Comparison of ENCODE assay signal across 8 mouse cellular contexts in the genomic region with DNA sequence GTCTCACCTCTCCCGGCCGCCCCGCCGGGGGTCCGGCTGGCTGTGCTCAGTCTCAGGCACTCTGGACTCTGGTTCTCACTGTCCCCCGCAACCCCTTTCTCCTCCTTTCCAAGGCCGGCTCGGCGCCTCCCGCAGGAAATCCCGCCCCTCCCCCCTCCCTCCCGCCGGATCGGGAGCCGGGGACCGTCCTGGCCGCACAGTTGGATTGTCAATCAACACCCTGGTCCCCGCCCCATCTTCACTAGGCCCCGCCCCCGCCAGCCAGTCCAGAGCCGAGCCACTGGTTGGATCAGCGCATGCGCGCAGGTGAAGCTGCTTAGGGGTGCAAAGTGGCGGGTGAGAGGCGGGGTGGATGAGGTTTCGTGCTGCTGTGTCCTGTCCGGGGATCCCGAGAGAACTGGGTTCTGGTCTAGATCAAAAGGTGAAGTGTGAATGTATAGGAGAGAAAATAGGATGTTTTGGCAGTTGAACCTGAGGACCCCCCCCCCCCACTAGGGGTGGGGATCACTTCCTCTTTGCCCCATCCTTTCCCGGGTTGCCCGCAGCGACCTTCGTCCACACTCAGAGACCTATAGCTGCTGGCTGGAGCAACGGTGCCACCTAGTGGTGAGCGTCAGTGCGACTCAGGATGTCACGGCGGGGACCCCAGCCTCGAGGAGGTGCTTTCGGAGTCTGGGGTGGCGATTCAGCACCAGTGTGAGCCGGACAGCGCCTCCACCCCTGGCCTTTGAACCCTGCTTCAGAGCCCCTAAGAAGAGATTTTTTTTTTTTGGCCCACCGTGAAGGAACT. TPM values are rescaled to one million over a fixed set of nuclear protein-coding genes. Genes with fewer than 3 reads are reported as not detected.
DNase-seq lines count a peak whose midpoint lies in the region; ATAC-seq and TF ChIP-seq lines count a peak whose summit lies in the region.

A gene (minus strand): TSS at position 133 of the 790 bp plus-strand sequence.

- peak; percentile 90 for ATAC-seq in forebrain, embryonic 13.5 days
- peak; percentile 87 for ATAC-seq in liver, postnatal 0 days
- peak; percentile 89 for ATAC-seq in neural tube, embryonic 14.5 days (ENCODE audit: low read depth)

- H3K9ac ChIP-seq in forebrain, embryonic 13.5 days: peak within 1 kb of the TSS; percentile 89
- H3K9ac ChIP-seq in liver, postnatal 0 days (replicated peaks): peak within 1 kb of the TSS; percentile 82
- H3K9ac ChIP-seq in neural tube, embryonic 14.5 days (replicated peaks; ENCODE audit: low read depth, low read length): peak within 1 kb of the TSS; percentile 77

- H3K4me1 ChIP-seq in E14TG2a.4 (replicated peaks; ENCODE audit: low read depth, low read length): peaks cover 59% of the 10 kb centered on the region
- peaks cover 58% of the 10 kb centered on the region for H3K4me1 ChIP-seq in forebrain, embryonic 13.5 days
- H3K4me1 ChIP-seq in liver, postnatal 0 days (ENCODE audit: insufficient read depth): peaks cover 48% of the 10 kb centered on the region
- H3K4me1 ChIP-seq in neural tube, embryonic 14.5 days (ENCODE audit: control insufficient read depth, insufficient read depth, low read length): peaks cover 29% of the 10 kb centered on the region

- peak within 1 kb of the TSS; percentile 95 for H3K4me2 ChIP-seq in forebrain, embryonic 13.5 days
- H3K4me2 ChIP-seq in liver, postnatal 0 days (ENCODE audit: low read depth, low read length): peak within 1 kb of the TSS; percentile 96
- H3K4me2 ChIP-seq in neural tube, embryonic 14.5 days (ENCODE audit: low read depth, low read length): peak within 1 kb of the TSS; percentile 97

- DNase-seq in c-Kit-positive CD71-positive TER-119-positive erythroid progenitor cells, embryonic 14.5 days (ENCODE audit: low spot score): peak; percentile 98
- peak; percentile 97 to 98 for DNase-seq in heart, postnatal 10 days
- DNase-seq in large intestine, adult 2 months (ENCODE audit: low read depth, low spot score): peak; percentile 86
- DNase-seq in liver, postnatal 0 days: peak; percentile 99
- peak; percentile 98 for DNase-seq in testis, postnatal 10 days (ENCODE audit: low spot score)

- TF ChIP-seq EP300 in liver, postnatal 0 days (IDR thresholded peaks at IDR 0.05; ENCODE audit: low read depth): no peak

- intact Hi-C loops in heart, postnatal 10 days (cut with DNase I): loop anchor here (1.0 to 5.0 kb wide), 3 partner anchors 91 to 183 kb away; no protein-coding TSS in a partner anchor

- under 1% methylated on average over 44 of the region's 44 CpGs for WGBS in forebrain, embryonic 13.5 days
- WGBS in large intestine, adult 2 months: under 1% methylated on average over 43 of the region's 44 CpGs
- 0% methylated on average over 42 of the region's 44 CpGs for WGBS in liver, postnatal 0 days (ENCODE audit: insufficient replicate concordance)
- under 1% methylated on average over 40 of the region's 44 CpGs for WGBS in neural tube, embryonic 14.5 days

- TF ChIP-seq CTCF in E14TG2a.4 (conservative IDR thresholded peaks at IDR 0.05; ENCODE audit: low read length): peak; percentile 74
- peak; percentile 98 for TF ChIP-seq CTCF in liver, postnatal 0 days (IDR thresholded peaks at IDR 0.05; ENCODE audit: low read depth)

- H3K27me3 ChIP-seq in E14TG2a.4 (ENCODE audit: insufficient read depth, low read length): peaks cover 26% of the 10 kb centered on the region
- no peaks in the 10 kb centered on the region for H3K27me3 ChIP-seq in forebrain, embryonic 13.5 days
- H3K27me3 ChIP-seq in liver, postnatal 0 days (ENCODE audit: insufficient read depth, low read length): no peaks in the 10 kb centered on the region
- no peaks in the 10 kb centered on the region for H3K27me3 ChIP-seq in neural tube, embryonic 14.5 days (ENCODE audit: control insufficient read depth, insufficient read depth, low read length)

- H3K36me3 ChIP-seq in E14TG2a.4 (ENCODE audit: insufficient read depth, low read length): peaks cover 51% of the 10 kb centered on the region
- H3K36me3 ChIP-seq in forebrain, embryonic 13.5 days (ENCODE audit: poor library complexity, severe bottlenecking): peaks cover 24% of the 10 kb centered on the region
- no peaks in the 10 kb centered on the region for H3K36me3 ChIP-seq in liver, postnatal 0 days (replicated peaks; ENCODE audit: insufficient read depth, low read length)
- H3K36me3 ChIP-seq in neural tube, embryonic 14.5 days (ENCODE audit: control insufficient read depth, insufficient read depth, low read length): no peaks in the 10 kb centered on the region

- no peaks in the 10 kb centered on the region for H3K9me3 ChIP-seq in E14TG2a.4 (ENCODE audit: low read length)
- no peaks in the 10 kb centered on the region for H3K9me3 ChIP-seq in forebrain, embryonic 13.5 days (replicated peaks)
- H3K9me3 ChIP-seq in liver, postnatal 0 days (ENCODE audit: low read length): no peaks in the 10 kb centered on the region
- H3K9me3 ChIP-seq in neural tube, embryonic 14.5 days (ENCODE audit: control insufficient read depth, low read length): no peaks in the 10 kb centered on the region

- H3K27ac ChIP-seq in forebrain, embryonic 13.5 days: peak within 1 kb of the TSS; percentile 65
- H3K27ac ChIP-seq in liver, postnatal 0 days (ENCODE audit: low read depth): peak within 1 kb of the TSS; percentile 82
- H3K27ac ChIP-seq in neural tube, embryonic 14.5 days (ENCODE audit: low read depth, low read length): peak within 1 kb of the TSS; percentile 52; the same call in 1 of the 2 replicates

- H3K4me3 ChIP-seq in E14TG2a.4 (replicated peaks; ENCODE audit: low read length): peak within 1 kb of the TSS; percentile 97
- peak within 1 kb of the TSS; percentile 89 for H3K4me3 ChIP-seq in forebrain, embryonic 13.5 days
- peak within 1 kb of the TSS; percentile 91 for H3K4me3 ChIP-seq in liver, postnatal 0 days (ENCODE audit: low read depth, low read length)
- peak within 1 kb of the TSS; percentile 89 for H3K4me3 ChIP-seq in neural tube, embryonic 14.5 days (ENCODE audit: low read depth, low read length)

RNA-seq across cellular contexts. Expression of the gene that starts here (rescaled TPM):
- 10.7 and 13.3 TPM in 2 replicates for polyA plus RNA-seq in forebrain, embryonic 13.5 days (2015; fragmentation: Nextera tagmentation; extraction: Ambion mirVana)
- 10 to 100 TPM; 59.4 to 60.9 TPM for total RNA-seq in heart, postnatal 10 days (2021)
- polyA plus RNA-seq in large intestine, adult 2 months (2012; rRNA removed): 31.3 and 42.0 TPM in 2 replicates
- 3.2 and 3.3 TPM in 2 replicates for polyA plus RNA-seq in liver, postnatal 0 days (2015; fragmentation: Nextera tagmentation; extraction: Ambion mirVana)
- 9.5 and 13.1 TPM in 2 replicates for polyA plus RNA-seq in neural tube, embryonic 14.5 days (2014; fragmentation: Nextera tagmentation; extraction: Ambion mirVana)

Comparison
In these comparisons a context has a peak if more than half of its experiments do, and no peak if none do; other contexts are left out.
1. Peak in every context shown above with its lines: DNase-seq, ATAC-seq, H3K4me3 ChIP-seq and H3K27ac ChIP-seq.